Mouse (Mus musculus) urinary bladder, adult 2 months (tissue): ENCODE results near the gene Ampd3. TPM values are rescaled to one million over a fixed set of nuclear protein-coding genes. Genes with fewer than 3 reads are reported as not detected.

ENCODE experiments used
- DNase-seq: peaks from one replicate; pipeline ENCODE4 v3.0.0; 2022; ENCODE audit warnings: low spot score
- polyA plus RNA-seq: library from polyadenylated mRNA; depleted of rRNA; stranded (reverse); fragments of >200 nt; gene quantifications from 2 replicates; pipeline ENCODE4 v1.2.3, GENCODE M21; 2012; rRNA removed

The Ampd3 gene
- polyA plus RNA-seq: 19.2 and 19.9 TPM in 2 replicates

DNA sequence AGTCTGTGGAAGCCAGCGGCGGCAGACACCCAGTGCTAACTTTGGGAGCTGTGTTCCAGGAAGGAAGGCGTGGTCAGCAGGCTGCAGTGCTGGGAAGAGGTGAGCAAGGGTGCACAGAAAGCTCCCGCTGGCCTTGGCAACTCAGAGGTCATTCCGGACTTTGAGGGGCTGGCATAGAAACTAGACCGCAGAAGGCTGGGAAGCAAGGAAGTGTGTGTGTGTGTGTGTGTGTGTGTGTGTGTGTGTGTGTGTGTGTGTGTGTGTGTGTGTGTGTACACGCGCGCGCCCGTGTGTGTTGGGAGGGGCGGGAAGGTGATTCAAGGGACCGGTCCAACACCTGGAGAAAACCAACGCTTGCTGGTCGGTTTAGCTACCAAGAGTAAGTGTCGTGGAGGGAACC lies at the start of gene Ampd3:
Ampd3 (plus strand) TSS at position 206 of the 400 bp plus-strand sequence.
- no peak for DNase-seq

DNA sequence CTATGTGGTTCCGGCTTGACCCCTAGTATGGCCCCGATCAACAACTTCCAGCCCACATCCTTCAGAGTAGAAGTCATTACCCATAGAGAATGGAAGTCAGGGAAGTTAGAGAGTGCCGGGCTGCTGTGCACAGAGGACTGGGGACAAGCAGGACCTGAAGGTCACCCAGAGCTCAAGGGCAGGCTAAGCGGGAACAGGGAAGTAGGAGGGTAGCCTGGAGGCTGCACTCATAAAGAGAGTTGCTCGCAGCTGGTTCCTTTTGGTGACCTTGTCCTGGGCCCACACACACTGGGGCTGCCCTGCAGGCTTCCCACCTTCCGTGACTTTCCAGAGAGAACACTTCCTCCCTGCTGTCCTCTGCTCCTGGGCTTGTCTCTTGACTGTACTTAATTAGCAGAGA lies 49.5 kb upstream of the Ampd3 start:
- DNase-seq: no peak

DNA sequence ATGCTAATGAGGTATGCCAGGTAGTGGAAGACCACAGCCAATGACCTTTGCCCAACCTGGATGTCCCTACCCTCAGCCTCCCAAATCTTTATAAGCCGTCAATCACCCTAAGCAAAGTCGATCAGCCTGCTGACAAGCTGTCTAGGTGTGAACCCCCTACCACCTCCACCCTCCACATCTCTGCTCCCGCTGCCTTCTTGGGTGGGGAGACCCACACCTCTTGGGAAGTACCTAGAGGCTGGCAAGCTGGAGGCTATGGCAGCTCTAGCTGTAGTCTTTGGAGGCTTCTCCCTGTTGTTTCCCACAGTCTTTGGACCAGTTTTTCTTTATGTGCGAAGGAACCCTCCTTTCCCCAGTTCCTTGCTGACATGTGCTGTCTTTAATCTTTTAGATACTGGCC lies 48.1 kb upstream of the Ampd3 start:
- no peak for DNase-seq

DNA sequence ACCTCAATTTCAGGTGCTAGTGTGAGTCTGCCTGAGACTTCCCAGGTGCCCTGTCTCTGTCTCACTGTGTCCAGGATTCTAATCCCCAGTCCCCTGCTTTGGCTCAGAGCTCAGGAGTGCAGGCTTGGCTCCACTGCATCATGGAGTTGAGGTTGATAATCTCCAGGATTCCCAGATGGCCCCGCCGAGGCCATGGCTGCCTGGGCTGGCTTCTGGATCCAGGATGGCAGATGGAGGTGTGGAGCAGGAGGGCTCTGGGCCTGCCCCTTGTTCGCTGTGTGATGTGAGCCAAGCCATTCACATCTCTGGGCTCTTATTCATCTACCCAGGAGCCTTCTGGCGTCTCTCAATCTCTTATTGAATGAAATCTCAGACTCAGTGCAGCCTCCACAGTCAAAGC lies 45.8 kb upstream of the Ampd3 start:
- DNase-seq: no peak

DNA sequence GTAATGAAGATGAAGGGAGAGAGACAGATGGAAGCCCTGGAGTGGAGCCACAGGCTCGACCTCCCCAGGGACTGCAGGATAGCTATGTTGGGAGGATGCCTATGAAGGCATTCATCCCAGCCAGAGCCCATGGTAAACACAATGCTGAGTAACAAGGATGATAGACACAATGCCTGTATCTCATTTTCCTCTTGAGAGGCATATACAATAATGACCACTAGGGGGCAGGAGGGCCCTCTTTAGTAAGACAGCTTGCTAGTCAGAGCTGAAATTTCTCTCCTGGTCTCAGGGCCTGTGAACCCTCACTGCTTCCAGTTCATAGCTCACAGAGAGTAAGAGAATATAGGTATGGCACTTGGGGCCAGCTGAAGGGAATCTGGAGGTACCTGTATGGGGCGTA lies 41.0 kb upstream of the Ampd3 start:
- DNase-seq: no peak

DNA sequence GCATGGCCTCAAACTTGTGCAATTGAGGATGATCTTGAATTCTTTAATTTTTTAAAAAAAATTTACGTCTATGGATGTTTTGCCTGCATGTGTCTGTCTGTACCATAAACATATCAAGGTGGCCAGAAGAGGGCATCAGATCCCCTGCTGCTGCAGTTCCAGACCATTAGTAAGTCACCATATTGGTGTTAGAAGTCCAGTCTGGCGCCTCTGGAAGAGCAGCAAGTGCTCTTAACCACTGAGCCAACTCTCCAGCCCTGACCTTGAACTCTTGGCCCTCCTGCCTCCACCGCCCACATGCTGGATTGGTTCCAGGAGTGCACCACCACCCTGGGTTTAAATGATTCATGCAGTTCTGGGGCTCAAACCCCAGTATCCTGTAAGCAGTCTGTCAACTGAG lies 39.1 kb upstream of the Ampd3 start:
- DNase-seq: no peak

DNA sequence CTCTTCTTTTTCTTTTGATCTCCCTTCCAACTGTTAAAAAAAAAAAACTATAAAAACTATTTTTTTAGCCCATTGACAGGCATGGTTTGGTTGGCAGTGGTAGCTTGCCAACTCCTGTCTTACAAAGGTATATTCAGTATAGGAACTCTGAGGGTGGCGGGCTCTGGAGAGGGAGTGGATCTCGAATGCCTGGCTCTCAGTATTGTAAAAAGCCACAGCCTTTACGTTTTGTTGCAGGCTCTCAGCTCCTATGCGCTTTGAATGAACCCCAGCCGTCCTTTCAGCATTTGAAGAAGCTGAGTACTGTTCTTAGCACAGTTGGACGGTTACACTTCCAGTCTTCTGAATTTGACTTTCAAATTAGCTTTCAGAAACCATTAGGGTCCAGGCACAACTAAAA lies 38.7 kb upstream of the Ampd3 start:
- no peak for DNase-seq

DNA sequence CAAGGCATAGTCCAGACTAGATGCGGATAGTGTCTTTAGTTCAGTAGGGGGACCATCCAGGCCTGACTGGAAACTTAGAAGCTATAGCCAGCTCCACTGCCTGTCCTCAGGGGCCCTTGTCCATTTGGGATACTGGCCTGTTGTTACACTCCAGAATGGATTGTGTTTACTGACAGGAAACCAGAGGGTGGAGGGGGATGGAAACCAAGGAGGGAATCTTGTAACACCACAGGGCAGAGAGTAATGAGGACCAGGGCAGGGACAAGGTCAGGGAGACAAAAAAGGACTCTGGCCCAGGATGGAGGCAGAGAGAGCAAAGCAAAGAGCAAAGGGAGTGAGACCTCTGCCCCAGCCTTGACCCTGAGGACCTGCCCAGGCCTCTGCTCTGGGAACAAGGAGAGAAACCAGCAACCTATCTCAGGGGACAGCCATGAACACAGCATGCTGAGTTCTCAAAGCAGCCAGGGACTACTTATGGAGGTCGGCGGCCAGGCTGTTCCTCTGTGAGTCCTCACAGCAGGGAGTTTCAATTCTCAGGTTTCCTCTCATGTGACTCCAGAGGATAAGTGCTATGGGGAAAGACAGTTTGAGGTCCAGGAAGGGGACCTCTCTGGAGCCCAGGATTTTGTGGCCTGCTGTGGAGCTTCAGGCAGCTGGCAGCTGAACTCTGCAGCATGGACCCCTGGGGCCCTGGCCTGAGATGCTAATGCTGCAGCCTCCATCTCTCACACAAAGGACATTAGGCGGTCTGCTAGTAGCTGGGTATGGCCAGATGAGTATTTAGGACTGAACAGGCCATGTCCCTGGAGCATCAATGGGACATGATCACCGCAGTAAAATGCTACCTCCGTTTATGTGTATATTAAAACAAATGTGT lies 36.7 kb upstream of the Ampd3 start:
- no peak for DNase-seq

DNA sequence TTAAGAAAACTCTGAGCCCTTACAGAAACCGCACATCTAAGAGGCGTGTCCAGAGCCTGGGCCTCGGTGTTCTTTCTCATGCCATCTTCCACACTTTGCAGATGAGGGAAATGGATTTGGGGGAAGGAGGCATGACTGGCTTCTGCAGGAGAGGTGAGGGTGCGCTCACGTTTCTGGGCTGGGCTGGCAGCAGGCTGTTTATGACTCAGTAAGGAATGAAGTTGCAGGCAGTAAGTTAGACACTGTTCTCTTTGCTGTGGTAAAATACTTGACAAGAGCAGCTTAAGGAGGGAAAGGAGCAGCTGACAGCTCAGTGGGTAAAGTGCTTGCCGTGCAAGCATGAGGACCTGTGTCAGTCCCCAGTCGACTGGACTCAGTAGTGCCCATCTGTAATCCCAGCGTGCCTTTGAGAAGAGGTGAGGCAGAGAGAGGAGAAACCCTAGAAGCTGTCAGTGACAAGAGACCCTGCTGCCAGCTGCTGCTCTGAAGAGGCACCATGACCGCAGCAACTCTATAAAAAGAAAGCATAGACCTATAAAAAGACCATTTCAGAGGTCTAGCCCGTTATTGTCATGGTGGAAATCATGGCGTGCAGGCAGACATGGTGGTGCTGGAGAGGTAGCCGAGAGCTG lies 35.9 kb upstream of the Ampd3 start:
- DNase-seq: no peak

DNA sequence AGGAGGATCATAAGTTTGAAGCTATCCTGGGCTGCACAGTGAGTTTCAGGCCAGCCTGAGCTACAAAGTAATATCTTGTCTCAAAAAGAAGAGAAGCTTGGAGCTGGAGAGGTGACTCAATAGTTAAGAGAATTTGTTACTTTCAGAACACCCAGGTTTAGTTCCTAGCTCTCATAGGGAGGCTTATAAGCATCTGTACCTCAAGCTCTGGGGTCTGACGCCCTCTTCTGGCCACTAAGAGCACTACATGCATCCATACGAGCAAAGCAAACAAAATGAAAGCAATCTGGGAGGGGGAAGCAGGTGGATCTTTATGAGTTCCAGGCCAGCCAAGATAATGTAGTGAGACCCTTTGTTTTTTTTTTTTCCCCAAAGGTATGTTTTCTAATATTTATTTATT lies 31.1 kb upstream of the Ampd3 start:
- no peak for DNase-seq

DNA sequence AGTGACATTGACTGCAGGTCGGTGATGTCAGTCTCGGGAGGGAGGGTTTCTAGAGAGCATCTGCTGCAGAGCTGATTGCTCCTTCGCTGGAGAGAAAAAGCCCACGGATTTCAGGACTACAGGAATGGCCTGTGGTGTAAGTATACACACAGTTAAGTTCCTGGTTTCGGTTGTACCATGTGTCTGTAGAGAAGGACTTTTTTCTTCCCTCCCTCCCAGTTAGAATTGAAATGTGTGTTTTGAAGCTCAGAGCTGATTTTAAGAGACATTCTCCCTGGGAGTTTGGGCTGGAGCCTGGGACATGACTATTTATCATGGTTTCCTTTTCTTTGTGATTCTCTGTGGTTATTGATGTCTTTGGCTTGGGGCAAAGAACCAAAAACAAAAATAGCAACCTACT lies 28.2 kb upstream of the Ampd3 start:
- no peak for DNase-seq

DNA sequence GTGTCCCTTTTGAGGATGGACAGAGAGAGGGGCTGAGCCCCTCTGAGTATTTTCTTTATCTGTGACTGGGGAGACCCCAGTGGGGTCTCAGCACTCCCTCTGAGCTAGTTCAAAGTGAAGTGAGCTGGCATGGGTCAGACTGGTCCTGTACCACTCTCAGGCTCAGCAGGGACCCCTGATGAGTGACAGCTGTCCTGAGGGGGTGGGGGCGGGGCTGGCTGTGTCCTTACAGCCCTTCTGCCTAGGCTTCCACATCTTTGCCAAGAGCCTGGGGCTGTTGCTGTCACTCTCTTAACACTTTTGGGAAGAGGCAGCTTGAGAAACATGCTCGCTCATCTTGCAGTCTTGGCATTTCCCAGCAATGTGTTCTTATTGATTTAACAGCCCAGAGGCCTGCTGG lies 27.8 kb upstream of the Ampd3 start:
- DNase-seq: no peak

DNA sequence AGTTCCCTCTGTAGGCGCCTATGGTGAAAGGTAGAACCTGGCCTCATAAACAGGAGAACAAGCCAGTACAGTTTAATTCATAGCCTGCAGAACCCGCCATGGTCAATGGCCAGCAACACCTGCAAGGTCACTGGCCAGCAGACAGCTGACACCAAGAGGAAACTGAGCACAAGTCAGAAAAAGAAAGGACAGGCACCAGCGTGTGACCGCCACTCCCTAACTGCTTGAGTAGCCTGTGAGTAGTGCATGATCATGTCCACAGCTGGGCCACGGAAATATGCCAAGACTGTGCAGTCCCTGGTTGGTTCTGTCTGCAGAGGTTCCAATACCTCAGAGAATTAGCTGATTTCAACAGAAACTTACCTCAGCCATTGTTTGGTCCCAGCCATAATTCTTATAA lies 26.0 kb upstream of the Ampd3 start:
- DNase-seq: no peak

DNA sequence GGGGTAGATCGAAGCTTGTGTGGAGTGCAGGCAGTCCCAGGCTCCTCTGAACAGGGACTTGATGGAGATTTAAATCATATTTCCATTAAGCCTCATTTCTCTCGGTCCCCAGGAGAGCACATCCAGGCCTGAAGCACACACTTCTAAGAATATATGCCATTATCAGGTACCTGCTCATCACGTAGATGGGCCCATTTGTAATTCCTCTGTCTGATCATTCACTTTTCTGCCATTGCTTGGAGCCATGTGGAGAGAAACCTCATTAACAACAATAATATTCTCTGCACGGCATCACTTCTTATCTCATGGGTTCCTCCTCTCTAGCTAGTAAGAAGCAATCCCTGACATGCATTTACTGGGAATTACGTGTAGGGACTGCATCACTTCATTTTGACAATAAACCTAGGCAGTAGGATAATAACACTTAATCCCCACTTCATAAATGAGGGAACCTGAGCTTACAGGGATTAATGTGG lies 21.9 kb upstream of the Ampd3 start:
- DNase-seq: no peak

DNA sequence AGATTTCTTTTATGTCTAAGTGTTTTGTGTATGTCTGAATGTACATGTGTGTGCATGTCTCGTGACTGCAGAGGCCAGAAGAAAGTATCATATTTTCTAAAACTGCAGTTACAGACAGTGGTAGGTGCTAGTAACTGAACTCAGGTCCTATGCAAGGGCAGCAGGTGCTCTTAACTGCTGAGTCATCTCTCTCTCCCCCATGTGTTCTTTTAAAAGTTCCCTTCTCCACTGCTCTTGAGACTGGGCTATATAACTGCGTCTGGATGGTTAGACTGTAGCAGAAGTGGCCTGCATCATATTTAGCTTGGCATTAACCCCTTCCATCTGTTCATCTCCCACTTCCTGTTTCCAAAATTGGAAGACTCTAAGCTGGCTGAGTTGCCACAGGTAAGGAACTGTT lies 21.2 kb upstream of the Ampd3 start:
- DNase-seq: no peak

DNA sequence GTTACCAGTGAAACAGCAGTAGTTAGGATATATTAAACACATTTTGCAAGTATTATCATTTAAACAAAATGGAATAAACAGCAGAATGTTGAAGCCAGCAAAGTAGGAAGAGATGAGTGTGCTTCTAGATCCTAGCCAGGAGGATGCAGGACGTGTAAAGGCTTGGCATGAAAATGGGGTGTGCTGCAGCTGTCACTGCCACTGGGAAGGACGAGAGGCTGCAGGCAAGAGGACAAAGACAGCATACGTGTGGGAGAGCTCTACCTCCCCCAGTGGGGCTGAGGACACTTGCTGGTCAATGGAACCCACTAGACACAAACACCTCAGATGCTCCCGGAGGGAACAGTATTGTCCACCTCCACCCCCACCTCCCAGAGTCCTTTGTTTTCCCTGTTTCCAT lies 17.2 kb upstream of the Ampd3 start:
- DNase-seq: no peak

DNA sequence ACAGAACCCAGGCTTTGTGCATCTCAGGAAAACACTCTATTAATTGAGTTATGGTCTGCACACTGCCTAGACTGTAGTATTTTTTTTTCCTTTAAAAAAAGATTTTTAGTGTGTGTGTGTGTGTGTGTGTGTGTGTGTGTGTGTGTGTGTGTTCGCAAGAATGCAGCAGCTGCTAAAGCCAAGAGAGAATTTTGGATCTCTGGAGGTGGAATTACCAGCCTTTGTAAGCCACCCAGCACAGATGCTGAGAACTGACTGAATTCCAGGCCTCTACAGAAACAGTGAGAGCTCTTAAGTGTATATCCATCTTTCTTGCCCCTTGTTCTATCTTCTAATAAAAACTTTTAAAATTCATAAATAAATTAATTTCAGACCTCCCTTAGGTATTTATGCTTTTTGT lies 16.4 kb upstream of the Ampd3 start:
- DNase-seq: no peak

DNA sequence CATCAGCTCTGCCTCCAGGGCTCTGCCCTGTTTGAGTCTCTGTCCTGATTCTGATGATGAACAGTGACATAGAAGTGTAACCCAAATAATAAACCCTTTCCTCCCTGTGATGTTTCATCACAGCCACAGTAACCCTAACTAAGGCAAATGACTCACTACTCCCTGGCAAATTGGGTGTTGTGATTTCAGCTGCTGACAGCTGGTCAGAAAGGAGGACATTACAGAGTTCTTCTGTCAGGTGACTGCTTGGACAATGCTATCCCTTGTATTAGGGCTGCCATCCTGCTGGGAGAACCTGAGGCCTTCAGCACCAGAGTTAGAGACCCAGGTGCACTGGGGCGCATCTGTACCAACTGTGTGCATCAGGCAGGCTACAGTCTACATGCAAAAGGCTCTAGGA lies 14.7 kb upstream of the Ampd3 start:
- no peak for DNase-seq

DNA sequence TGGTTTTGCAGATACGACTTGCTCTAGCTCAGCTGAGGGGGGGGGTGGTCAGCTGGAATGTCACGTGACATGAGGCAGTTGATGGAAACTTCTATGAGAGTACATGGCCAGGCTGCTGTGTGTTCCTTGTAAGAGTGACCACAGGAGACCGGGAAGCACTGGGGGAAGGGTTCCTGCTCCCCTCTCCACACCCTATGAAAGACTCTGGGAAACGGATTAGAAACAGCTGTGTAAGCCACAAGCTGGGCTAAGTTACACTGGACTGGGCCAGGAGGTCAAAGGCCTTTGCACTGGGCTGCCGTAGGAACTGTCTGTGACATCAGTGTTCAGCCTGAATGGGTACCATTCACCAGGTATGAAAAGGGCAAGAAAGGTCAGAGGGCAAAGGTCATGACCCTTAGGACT lies 14.1 kb upstream of the Ampd3 start:
- DNase-seq: no peak

DNA sequence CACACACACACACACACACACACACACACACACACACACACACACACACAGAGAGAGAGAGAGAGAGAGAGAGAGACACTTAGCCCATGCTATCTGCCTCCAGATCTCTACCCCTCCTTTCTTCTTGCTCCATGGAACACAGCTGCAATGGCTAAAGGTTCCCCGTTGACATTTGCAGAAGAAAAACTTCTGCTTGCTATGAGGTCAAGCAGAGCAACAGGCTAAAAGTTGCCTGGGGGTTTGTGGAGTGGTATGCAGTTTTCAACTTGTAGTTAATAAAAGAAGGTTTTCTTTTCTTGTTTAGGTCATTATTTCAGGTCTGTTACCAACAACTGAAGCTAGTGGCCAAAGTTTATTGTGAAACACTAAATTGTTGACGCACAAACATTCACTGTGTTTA lies 11.6 kb upstream of the Ampd3 start:
- DNase-seq: no peak

DNA sequence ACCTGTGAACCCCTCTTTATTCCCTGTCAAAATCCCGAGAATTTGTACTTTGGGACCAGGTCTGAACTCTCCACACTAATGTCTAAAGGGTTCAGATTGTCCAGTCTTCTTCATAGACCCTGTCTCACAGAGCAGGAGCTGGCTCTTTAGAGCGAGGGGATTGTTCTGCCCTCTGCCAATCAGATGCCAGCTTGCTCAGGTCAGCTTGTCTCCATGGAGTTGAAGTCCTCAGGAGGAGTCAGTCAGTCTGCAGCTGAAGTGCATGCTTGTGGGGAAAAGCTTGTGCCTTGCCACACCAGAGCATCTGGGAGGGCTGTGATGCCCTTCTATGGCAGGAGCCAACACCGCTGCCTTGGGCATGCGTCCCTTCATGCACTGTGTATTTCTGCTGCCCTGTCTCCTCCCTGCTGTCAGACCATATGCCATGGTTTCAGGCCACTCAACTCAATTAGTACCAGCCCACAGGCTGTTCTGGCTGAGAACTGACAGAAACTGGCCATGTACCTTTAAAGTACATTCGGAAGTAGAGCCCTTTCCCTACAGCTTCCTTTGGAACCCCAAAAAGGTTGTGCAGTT lies 5.3 kb upstream of the Ampd3 start:
- DNase-seq: no peak

DNA sequence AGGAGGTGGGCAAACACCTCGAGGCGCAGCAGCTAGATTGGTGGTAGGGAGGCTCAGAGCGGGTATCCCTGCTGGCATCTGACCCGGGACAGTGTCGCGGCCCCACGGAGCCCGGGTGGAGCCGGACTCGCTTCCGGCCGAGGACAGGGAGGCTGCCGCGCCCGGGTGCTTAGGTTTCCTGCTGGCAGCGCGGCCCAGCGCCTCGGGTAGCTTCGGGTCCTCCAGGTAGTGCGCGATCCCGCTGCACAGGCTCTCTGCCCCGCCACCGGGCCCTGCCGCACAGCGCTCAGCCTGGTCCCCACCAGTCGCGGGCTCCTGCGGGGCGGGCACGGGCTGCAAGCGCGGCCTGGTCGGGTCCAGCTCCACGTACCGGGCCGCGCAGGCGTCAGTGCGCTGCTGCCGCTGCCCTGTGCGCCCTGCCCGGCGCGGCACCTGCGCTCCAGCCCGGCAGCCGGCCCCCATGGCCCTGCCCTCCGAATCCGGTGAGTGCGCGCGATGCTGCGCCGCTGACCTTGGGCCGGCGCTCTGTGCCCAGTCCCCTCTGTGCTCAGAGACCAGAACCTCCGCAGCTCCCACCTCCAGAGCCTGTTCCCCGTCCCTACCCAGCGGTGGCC lies 552 bp downstream of the Ampd3 start:
- peak; percentile 55 for DNase-seq

DNA sequence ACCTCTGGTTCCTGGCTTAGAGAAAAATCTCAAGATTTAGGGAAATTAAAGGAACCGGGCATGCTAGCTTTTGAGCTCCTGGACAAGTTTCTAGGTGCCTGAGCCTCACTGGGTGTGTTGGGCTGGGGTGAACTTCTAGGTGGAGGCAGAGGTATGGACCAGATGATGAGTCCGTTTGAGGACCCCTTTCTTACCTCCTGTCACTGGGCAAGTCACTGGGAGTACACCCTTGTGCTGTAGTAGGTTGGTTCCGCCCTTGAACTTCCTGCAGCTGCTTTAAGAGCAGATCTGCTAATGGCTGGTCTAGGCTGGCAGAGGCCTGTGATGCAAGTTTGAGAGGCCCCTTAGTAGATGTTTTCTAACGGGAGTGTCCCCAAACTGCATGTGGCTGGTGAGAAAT lies 1.1 kb downstream of the Ampd3 start:
- DNase-seq: no peak
